Mouse (Mus musculus) Muller cell, postnatal 12 days (primary cell): ENCODE data around the gene Atp5h.
A peak's percentile ranks its signal among the peaks of the same experiment; 100 is the strongest.
"Not testable (repeated sequence)": the region's sequence is repeated elsewhere in the genome, so short reads cannot be mapped to it uniquely, and the experiment has no call there.

ENCODE experiments used
- DNase-seq: peaks from one replicate; pipeline ENCODE4 v3.0.0-alpha.2; 2015; ENCODE audit errors: inconsistent ontology term

The Atp5h gene

GRCm38 (mm10) chr11:115400126-115400525 lies 19.6 kb downstream of the Atp5h start:
- DNase-seq: peak; percentile 73

DNA sequence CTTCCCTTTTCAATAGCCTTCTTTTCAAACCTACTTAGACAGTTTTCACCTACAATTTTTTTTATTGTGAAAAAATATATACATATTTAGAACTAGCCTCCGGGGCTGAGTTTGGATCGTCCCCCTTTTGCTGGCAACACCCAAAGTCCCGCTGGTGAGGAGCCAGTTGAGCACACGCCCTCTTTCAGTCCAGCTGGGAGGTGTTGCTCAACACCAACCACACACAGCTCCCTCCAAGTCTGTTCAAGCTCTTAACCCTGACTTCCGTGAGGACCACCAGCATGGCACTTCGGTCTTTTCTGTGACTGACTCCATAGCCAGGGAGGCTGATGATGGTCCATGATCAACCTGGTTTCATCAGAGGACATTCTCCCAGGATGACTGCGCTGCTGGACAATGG lies 21.7 kb downstream of the Atp5h start:
- DNase-seq: no peak

DNA sequence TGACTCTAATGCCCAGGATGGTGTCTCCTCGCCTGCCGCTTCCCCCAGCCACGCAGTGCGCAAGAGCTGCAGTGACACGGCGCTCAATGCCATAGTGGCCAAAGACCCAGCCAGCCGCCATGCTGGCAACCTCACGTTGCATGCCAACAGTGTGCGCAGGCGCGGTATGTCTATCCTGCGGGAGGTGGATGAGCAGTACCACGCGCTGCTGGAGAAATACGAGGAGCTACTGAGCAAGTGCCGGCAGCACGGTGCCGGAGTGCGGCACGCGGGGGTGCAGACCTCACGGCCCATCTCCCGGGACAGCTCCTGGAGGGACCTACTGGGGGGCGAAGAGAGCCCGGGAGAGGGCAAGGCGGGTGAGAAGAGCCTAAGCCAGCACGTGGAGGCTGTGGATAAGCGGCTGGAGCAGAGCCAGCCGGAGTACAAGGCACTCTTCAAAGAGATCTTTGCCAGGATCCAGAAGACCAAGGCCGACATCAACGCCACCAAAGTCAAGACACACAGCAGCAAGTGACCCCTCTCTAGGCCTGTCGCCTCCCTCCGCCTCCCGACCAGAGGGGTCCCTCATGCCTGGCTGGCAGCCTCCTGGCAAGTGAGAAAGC lies 25.9 kb downstream of the Atp5h start:
- no peak for DNase-seq

GRCm38 (mm10) chr11:115391358-115391757 lies 28.4 kb downstream of the Atp5h start:
- no peak for DNase-seq

DNA sequence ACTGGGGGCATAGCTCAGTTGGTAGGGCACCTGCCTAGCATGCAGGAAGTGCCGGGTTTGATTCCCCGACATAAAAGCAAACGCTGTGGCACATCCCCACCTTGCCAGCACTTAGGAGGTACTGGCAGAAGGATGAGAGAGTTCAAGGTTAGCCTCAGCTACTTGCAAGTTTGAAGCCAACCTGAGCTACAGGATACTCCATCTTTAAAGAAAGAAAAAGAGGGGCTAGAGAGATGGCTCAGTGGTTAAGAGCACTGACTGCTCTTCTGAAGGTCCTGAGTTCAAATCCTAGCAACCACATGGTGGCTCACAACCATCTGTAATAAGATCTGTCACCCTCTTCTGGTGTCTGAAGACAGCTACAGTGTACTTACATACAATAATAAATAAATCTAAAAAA lies 32.9 kb downstream of the Atp5h start:
- DNase-seq: not testable (repeated sequence)

- DNase-seq: peak; percentile 8
Observed at GRCm38 (mm10) chr11:115384587-115384986, 35.2 kb downstream of the Atp5h start.

- peak; percentile 29 for DNase-seq
Observed at GRCm38 (mm10) chr11:115383701-115384474, 35.9 kb downstream of the Atp5h start.

GRCm38 (mm10) chr11:115382891-115383290 lies 36.9 kb downstream of the Atp5h start:
- DNase-seq: no peak

DNA sequence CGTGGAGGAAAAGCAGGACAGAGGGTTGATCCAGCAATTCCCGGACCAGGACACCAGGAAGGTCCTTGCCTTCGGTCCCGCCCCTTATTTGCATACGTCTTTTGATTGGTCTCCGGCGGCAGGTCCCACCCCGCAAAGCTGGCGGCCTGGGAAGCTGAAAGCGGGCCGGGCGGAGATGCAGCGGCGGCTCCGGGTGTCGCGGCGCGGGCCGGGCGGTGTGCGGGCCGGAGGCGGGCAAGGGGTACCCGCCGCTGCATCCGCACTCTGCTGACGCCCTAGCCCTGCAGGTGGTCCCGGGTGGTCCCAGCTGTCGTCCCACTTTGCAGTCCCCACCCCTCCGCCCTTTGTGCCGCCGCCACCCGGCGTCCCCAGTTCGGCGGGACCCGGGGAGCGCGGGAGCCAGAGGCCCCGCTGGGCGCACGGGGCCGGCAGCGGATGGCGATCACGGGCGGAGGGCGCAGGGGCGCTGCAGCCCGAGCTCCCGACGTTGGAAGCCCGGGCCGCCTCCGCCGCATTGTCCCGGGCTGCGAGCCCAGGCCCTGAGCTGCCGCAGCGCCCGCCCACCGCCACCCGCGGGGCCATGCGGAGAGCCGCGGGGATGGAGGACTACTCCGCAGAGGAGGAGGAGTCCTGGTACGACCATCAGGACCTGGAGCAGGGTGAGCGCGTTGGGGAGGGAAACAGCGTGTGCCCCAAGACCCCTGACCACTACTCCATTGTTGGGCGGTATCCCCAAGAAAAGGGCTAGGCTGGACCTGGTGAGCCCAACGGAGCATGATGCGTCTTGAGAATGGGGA lies 37.8 kb downstream of the Atp5h start, which contains the start of gene Cdr2l:
Cdr2l (plus strand) TSS at position 174 of the 797 bp plus-strand sequence.
- DNase-seq: peak; percentile 94

- no peak for DNase-seq
Observed at GRCm38 (mm10) chr11:115381276-115381675, 38.5 kb downstream of the Atp5h start.

- DNase-seq: no peak
Observed at GRCm38 (mm10) chr11:115377854-115378253, 41.9 kb downstream of the Atp5h start.

DNA sequence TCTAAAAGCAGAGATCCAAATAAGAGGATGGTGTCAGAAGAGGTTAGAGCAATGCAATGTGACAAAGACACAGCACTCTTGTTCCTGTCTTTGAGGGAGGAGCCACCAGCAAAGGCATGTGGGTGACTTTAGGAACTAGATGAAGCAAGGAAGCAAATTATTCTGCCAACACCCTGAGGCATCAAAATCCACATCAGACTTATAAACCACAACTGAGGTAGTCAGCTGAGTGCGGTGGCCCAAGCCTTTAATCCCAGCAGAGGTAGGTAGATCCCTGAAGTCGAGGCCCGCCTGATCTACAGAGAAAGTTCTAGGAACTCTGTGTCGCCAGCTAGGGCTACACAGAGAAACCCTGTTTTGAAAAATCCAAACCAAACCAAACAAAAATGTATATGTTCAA lies 42.5 kb downstream of the Atp5h start:
- DNase-seq: no peak

- DNase-seq: no peak
Observed at GRCm38 (mm10) chr11:115376722-115377121, 43.0 kb downstream of the Atp5h start.

- no peak for DNase-seq
Observed at GRCm38 (mm10) chr11:115374695-115375425, 44.9 kb downstream of the Atp5h start.

DNA sequence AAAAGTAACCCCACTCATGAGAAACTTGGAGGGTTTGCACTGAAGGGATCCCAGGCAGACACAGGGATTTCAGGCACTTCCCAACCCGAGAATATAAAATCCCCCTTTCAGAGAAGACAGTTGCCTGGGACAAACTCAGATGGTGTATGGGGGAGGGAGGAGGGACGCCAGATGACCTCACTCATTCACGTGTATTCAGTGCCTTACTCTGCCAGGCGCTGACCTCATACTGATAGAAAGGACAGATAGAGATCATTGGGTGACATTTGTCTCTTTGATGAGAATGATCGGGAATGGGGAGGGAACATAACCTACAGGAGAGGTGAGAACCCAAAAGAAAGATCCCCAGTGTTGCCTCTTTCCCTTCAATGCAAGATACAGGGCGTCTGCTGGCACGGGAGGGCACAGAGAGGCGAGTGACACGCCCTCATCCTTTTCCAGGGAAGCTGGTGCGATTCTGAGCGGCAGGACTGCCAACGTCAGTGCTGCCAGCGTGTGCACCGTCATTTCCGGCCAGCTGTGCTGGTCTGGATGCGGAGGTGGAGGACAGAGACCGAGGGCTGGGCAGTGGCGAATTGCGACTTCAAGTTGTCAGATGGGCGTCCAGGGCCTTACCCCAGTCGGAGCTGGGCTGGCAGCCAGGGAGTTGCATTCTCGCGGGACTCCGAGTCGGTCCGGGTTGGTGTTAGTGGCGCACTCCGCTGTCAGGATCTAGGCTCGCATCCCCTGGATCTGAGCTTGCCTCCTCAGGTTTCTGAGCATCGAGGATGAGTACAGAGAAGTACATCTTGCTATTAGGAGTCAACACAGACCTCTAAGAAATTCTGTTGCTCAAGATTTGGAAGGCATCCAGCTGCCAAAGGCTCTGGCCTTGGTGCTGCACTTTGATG lies 45.7 kb downstream of the Atp5h start:
- peak; percentile 82 for DNase-seq

GRCm38 (mm10) chr11:115372737-115373136 lies 47.0 kb downstream of the Atp5h start:
- no peak for DNase-seq

DNA sequence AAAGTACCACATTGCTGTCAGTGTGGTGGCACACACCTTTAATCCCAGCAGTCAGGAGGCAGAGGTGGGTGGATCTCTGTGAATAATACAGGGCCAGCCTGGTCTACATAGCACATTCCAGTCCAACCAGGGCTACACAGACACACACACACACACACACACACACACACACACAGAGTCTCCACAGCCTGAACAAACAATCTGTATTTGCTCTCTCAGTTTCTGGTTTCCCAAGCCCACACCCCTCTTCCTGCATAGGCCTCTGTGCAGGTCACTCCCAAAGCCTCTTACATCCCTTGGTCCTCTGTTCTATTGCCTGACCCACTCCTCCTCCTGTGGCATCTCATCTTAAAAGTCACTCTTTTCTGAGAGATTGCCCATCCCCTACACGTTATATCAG lies 47.7 kb downstream of the Atp5h start:
- DNase-seq: no peak

DNA sequence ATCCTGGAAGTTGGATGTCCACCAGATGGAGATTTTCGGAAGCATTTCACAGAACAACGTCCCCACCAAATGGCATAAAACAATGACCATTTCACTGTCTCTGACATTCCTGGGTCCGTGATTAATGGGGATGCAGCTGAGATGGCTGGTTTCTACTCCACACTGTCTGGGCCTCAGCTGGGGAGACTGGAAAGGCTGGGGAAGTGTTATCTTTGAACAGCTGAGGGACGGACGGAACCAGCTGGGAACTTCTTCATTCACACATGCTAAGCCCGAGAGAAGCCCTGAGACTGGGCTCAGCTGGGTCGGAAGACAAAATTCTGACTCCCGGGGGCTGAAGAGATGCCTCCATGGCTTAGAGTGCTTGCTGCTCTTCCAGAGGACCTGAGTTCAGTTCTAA lies 48.4 kb downstream of the Atp5h start:
- DNase-seq: no peak

GRCm38 (mm10) chr11:115370368-115370767 lies 49.4 kb downstream of the Atp5h start:
- DNase-seq: no peak

- peak; percentile 83 for DNase-seq
Observed at GRCm38 (mm10) chr11:115367395-115367944, 52.3 kb downstream of the Atp5h start, which contains the start of gene Hid1. Hid1 (minus strand) TSS chr11:115367756.
